Mouse (Mus musculus) embryonic fibroblast, embryonic 13.5 days (primary cell): ENCODE data around the gene App.

ENCODE experiments used
- CTCF ChIP-seq: IDR thresholded peaks from 2 replicates; pipeline ENCODE4 v1.5.1; 2011; ENCODE audit warnings: mild to moderate bottlenecking, control low read depth, low read length, moderate library complexity, borderline replicate concordance; ENCODE audit not compliant: insufficient read depth
- POLR2A ChIP-seq: IDR thresholded peaks from 2 replicates; pipeline ENCODE4 v1.6.1; 2011; ENCODE audit warnings: low read depth, mild to moderate bottlenecking, control low read depth, low read length, moderate library complexity

- TF ChIP-seq CTCF (no peak), POLR2A (no peak)
Measured at GRCm38 (mm10) chr16:85000304-85000703, 173.3 kb downstream of the App start.
